Mouse (Mus musculus): ENCODE results near the gene Cnksr3. TPM values are rescaled to one million over a fixed set of nuclear protein-coding genes. Genes with fewer than 3 reads are reported as not detected.

Gene Cnksr3
- total and polyA plus RNA-seq, 3 experiments = not detected

DNA sequence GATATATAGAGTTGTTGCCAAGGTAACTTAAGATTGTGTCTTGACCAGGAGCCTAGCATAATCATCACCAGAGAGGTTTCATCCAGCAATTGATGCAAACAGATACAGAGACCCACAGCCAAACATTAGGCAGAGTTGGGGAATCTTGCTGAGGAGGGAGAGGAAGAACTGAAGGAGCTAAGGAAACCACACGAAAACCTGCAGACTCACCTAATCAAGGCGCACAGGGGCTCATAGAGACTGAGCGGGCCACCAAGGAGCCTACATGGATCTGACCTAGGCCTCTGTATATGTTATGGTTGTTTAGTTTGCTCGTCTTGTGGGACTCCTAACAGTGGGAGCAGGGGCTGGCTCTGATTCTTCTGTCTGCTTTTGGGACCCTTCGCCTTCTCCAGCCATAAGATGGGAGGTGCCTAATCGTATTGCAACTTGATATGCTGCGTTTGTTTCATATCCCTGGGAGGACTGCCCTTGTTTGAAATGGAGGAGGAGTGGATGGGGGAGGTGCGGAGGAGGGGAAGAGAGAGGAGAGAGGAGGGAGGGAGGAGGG is 135.3 kb downstream of the Cnksr3 start:
- H3K4me3 ChIP-seq (ENCODE audit: control insufficient read depth in 1 of 2, insufficient read depth in 1 of 2, low read depth in 2 of 2, low read length in 2 of 2) = no peak overlapping the region
- H3K79me2 ChIP-seq (ENCODE audit: control insufficient read depth, insufficient read depth, low read length, poor library complexity) = no peaks in the 10 kb centered on the region
- H3K4me1 ChIP-seq (ENCODE audit: control insufficient read depth in 1 of 2, insufficient read depth in 2 of 2, low read length in 2 of 2) = no peaks in the 10 kb centered on the region
- no peak for DNase-seq (ENCODE audit: low read depth, low spot score)
- H3K27ac ChIP-seq (ENCODE audit: control insufficient read depth, low read depth, low read length) = no peak overlapping the region
- H3K27me3 ChIP-seq (ENCODE audit: control insufficient read depth in 1 of 2, insufficient read depth in 2 of 2, low read length in 2 of 2) = no peaks in the 10 kb centered on the region
- TF ChIP-seq JUND (IDR thresholded peaks at IDR 0.05; ENCODE audit: low read depth, low read length) (no peak), NRF1 (IDR thresholded peaks at IDR 0.05; ENCODE audit: insufficient read depth, low read depth, low read length, poor library complexity, severe bottlenecking) (no peak), ZKSCAN1 (IDR thresholded peaks at IDR 0.05; ENCODE audit: low read depth, low read length) (no peak), CTCF (IDR thresholded peaks at IDR 0.05 in 2 of 3, conservative IDR thresholded peaks at IDR 0.05 in 1 of 3; ENCODE audit: control insufficient read depth in 1 of 3, insufficient read depth in 1 of 3, low read depth in 2 of 3, low read length in 3 of 3, poor library complexity in 1 of 3, severe bottlenecking in 1 of 3) (no peak), BHLHE40 (IDR thresholded peaks at IDR 0.05; ENCODE audit: borderline replicate concordance, low read depth, low read length) (no peak), ETS1 (IDR thresholded peaks at IDR 0.05; ENCODE audit: low read depth, low read length) (no peak), ELF1 (IDR thresholded peaks at IDR 0.05; ENCODE audit: low read depth, low read length) (no peak), E2F4 (IDR thresholded peaks at IDR 0.05; ENCODE audit: borderline replicate concordance, low read depth, low read length) (no peak), EP300 (IDR thresholded peaks at IDR 0.05; ENCODE audit: low read depth in 1 of 2, low read length in 2 of 2) (no peak), POLR2A (IDR thresholded peaks at IDR 0.05; ENCODE audit: control insufficient read depth in 1 of 2, insufficient read depth in 1 of 2, low read depth in 1 of 2, low read length in 2 of 2, poor library complexity in 1 of 2) (no peak), GATA1 (IDR thresholded peaks at IDR 0.05; ENCODE audit: low read depth, low read length) (no peak), CHD2 (IDR thresholded peaks at IDR 0.05; ENCODE audit: low read length) (no peak), RAD21 (IDR thresholded peaks at IDR 0.05; ENCODE audit: low read depth, low read length) (no peak), MAX (IDR thresholded peaks at IDR 0.05; ENCODE audit: low read length) (no peak), MYC (IDR thresholded peaks at IDR 0.05; ENCODE audit: low read depth, low read length) (no peak), GABPA (IDR thresholded peaks at IDR 0.05; ENCODE audit: low read depth, low read length) (no peak), RCOR1 (IDR thresholded peaks at IDR 0.05; ENCODE audit: low read depth, low read length) (no peak), USF2 (IDR thresholded peaks at IDR 0.05; ENCODE audit: borderline replicate concordance in 1 of 2, insufficient read depth in 1 of 2, low read depth in 1 of 2, low read length in 2 of 2) (no peak), MEF2A (IDR thresholded peaks at IDR 0.05; ENCODE audit: extremely low read depth, insufficient replicate concordance, low read depth, low read length, poor library complexity, severe bottlenecking) (no peak), CHD1 (IDR thresholded peaks at IDR 0.05; ENCODE audit: low read depth, low read length) (no peak)
- H3K36me3 ChIP-seq (ENCODE audit: control insufficient read depth in 1 of 2, insufficient read depth in 2 of 2, low read length in 2 of 2) = no peaks in the 10 kb centered on the region
- no peak overlapping the region for H3K9ac ChIP-seq (ENCODE audit: control insufficient read depth, low read depth, low read length, poor library complexity, severe bottlenecking)
- H3K9me3 ChIP-seq (replicated peaks; ENCODE audit: insufficient read depth, low read length) = no peaks in the 10 kb centered on the region

DNA sequence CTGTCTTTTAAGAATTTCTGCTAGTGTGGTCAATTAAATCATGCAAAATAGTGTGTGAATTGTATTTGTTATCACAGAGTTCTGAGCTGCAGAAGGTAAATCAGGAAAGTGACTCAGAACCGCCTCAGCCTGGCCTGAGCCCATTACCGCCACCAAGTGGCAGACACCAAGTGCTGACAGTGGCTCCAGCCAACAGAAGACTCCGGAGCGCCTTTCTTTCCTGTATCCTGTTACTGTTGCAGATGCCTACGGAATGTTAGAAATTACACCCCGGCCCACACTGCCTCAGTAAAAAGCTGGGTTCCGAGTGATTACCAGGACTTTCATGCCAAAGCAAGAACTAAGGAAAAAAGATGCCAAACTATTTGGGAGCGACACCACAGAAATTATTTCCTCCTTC is 135.8 kb downstream of the Cnksr3 start:
- no peaks in the 10 kb centered on the region for H3K9me3 ChIP-seq (replicated peaks; ENCODE audit: insufficient read depth, low read length)
- H3K27me3 ChIP-seq (ENCODE audit: control insufficient read depth in 1 of 2, insufficient read depth in 2 of 2, low read length in 2 of 2) = no peaks in the 10 kb centered on the region
- no peak for DNase-seq (ENCODE audit: low read depth, low spot score)
- H3K9ac ChIP-seq (ENCODE audit: control insufficient read depth, low read depth, low read length, poor library complexity, severe bottlenecking) = no peak overlapping the region
- H3K4me1 ChIP-seq (ENCODE audit: control insufficient read depth in 1 of 2, insufficient read depth in 2 of 2, low read length in 2 of 2) = no peaks in the 10 kb centered on the region
- no peak overlapping the region for H3K27ac ChIP-seq (ENCODE audit: control insufficient read depth, low read depth, low read length)
- H3K36me3 ChIP-seq (ENCODE audit: control insufficient read depth in 1 of 2, insufficient read depth in 2 of 2, low read length in 2 of 2) = no peaks in the 10 kb centered on the region
- no peak overlapping the region for H3K4me3 ChIP-seq (ENCODE audit: control insufficient read depth in 1 of 2, insufficient read depth in 1 of 2, low read depth in 2 of 2, low read length in 2 of 2)
- TF ChIP-seq RAD21 (IDR thresholded peaks at IDR 0.05; ENCODE audit: low read depth, low read length) (no peak), CTCF (IDR thresholded peaks at IDR 0.05 in 2 of 3, conservative IDR thresholded peaks at IDR 0.05 in 1 of 3; ENCODE audit: control insufficient read depth in 1 of 3, insufficient read depth in 1 of 3, low read depth in 2 of 3, low read length in 3 of 3, poor library complexity in 1 of 3, severe bottlenecking in 1 of 3) (peak in 1 of 3 experiments; percentile 24; a peak in 1 of 6 replicates), SIN3A (IDR thresholded peaks at IDR 0.05; ENCODE audit: low read length) (no peak)
- no peaks in the 10 kb centered on the region for H3K79me2 ChIP-seq (ENCODE audit: control insufficient read depth, insufficient read depth, low read length, poor library complexity)

All from MEL (cell line).